Mouse (Mus musculus) c-Kit-positive CD71-negative TER-119-negative erythroid progenitor cells, embryonic 14.5 days (primary cell): Measurements from ENCODE around the gene Dlgap3.

ENCODE experiments used
- DNase-seq: peaks from one replicate; pipeline ENCODE4 v3.0.0-alpha.2; 2013; ENCODE audit warnings: low read depth

Gene Dlgap3

DNA sequence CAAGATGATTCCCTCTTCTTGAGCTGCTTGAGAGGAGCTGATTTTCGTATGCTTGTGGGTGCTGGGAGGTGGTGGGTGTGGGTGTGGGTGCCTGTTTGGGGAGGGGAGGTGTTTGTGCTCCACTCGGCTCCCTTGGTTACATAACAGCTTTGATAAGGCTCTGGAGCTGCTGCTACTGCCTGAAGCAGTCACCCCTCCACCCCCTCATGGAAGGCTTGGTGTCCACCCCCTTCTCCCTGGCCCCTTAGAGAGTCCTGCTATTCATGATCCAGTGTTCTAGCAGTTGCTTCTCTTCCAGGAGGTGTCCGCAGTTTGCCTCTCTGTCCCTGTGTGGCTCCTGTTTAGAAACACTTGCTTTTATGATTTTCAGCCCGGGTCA, 5.9 kb downstream of the Dlgap3 start:
- no peak for DNase-seq

DNA sequence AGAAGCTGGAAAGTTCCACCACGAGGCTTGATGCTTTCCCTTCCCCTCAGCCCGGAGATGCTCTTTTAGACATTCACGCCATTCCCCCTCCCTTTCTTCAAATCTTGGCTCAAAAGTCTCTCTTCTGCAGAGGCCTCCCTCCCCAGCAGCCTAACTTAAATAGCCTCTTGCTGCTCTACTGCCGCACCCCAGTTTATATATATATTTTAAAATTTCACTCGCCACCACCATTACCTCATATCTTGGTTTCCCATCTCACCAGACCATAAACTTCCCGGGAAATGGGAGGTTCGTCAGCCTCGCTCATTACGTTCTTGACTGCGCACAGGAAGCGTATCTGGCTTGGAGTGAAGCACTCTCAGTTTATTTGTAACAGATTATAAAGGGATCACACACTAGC, 9.0 kb downstream of the Dlgap3 start:
- DNase-seq = no peak

DNA sequence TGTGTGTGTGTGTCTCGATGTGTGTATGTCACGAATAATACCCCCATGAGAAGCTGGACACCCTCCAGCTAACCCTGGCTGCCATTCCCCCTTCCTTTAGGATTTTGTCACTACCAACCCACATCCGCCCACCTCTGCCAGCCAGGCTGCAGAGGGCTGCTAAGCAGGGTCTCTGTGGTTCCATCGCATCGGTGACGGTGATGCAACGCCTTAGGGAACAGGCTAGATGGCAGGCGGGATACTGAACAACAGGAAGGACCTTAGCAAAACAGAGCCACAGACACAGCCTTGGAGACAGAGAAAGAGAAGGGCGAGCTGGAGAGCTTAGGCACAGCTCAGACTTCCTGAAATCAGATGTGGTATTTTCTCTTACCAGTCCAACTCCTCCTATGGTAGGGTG, 9.7 kb downstream of the Dlgap3 start:
- DNase-seq = no peak

DNA sequence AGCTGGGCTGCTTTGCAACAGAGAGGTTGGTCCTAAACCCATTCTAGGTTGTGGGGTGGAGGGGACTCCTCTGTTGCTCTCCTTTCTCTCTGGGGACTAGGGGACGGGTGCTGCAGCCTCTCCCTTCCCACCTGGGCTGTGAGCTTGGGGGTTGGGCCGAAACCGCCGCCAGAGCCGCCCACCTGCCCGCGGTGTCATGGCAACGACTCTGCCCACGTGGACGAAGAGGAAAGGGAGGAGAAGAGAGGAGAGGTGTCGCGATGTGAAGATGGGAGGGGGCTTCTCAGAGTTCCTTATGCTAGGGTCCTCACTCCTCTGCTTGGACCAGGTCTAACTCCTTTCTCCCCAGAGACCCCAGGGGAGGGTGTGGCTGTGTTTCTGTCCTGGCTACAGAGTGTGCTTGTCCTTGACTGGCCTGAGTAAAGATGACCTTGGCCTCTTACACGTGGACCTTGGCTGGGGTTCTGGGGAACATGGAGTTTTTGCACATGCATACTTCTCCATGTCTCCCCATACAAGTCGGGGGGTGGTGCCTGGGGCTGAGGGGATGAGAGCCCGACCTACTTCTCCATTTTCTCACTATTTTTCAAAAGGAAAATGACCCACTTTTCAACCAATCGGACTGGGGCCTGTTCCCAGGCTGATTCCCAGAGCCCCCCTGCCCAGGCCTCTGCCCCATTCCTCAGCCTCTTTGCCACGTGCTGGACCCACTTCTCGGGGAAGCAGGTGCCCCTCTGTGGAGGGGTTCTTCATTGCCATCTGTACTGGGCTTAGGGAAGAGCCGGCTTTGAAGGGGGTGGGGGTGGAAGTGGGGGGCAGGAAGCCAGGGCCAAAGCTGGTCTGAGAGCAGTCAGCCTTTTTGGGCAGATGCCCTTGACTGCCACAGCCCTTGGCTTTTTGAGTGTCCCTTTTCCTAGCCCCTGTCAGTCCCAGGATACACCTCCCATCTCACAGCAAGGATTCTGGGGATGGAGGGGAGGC, 10.8 kb downstream of the Dlgap3 start:
- DNase-seq = no peak

DNA sequence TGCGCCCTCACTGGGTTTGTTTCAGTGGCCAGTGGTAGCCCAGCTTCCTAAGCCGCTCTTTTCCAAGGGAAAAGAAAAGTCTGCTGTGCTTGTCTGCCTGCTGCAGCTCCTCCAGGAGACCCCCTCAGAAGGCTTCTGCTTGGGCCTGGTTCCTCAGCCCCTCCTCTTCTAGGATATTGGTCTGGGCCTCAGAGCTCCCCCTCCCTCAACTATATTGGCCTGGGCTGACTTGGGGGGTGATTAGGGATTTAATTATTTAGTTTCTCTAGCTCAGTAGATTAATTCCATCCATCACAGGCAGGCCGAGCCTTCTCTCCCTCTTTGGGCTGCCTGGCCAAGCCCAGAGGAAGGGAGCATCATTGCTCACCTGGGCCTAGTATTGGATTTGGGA, 11.4 kb downstream of the Dlgap3 start:
- DNase-seq = no peak

DNA sequence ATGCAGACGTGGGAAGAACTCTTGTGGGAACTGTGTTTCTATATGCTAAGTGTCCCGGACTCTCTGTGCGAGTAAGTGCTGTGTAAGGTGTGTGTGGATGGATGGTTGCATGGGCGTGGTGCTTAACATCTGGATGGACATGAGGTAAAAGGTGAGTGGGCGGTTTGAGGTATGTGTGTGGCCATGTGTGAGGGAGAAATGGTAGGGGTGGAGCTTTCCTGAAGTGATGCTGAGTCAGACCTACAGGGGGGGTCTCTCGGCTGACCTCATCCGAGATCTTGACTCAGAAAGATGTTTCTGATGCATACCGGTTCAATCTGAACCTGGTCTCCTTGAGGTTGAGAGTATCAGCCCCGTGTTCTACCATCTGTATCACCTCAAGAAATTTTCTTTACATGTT, 12.0 kb downstream of the Dlgap3 start:
- no peak for DNase-seq

DNA sequence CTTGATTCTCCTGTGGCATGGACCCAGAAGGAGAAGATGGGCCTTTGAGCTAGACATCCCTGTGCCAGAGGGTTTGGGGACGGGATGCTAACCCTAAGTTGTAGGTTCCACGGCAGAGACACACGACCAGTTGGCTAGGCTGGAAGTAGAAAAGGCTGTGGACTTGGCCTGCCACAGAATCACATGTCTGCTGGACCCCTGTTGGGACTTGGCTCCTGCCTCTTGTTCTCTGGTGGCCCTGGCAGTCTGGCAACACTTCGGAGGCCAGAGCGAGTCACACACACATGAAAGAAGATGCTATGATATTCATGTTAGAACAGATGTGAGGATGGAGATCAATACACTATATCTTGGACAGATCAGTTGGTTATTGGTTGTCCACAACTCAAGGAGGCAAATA, 14.9 kb downstream of the Dlgap3 start:
- no peak for DNase-seq

DNA sequence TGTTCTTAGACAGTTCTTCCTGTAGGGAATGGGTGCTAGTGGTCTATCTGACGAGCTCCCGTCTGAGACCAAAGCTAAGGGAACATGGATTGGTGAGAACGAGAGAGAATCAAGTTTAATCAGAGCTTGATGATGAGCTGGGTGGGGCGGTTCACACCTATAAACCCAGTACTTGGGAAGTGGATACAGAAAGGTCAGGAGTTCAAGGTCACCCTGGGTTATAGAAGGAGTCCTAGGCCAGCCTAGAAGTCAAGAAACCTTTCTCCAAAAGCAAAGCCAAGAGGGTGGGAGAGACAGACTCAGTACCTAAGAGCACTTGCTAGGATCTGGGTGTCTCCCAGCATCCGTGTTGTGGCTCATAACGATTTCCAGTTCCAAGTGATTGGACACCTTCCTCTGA, 21.9 kb downstream of the Dlgap3 start:
- DNase-seq = no peak

DNA sequence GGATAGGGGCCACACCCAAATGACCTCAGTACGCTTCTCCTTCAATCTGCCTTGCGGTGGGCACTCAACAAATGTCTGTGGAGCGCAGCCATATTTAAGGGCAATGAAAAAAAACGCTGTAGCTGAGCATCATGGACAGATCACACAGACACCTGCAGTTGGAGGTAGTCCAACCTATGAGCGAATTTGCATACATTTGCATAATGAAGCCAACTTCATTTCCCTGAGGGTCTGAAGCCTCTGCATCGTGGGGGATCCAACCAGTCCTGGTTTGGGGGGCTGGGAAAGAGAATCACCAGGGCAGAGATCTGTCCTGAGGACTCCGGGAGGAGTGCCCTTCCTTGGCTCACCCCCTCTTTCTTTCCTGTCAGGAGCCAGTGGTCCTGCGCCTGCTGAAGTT, 23.7 kb downstream of the Dlgap3 start:
- DNase-seq = no peak

DNA sequence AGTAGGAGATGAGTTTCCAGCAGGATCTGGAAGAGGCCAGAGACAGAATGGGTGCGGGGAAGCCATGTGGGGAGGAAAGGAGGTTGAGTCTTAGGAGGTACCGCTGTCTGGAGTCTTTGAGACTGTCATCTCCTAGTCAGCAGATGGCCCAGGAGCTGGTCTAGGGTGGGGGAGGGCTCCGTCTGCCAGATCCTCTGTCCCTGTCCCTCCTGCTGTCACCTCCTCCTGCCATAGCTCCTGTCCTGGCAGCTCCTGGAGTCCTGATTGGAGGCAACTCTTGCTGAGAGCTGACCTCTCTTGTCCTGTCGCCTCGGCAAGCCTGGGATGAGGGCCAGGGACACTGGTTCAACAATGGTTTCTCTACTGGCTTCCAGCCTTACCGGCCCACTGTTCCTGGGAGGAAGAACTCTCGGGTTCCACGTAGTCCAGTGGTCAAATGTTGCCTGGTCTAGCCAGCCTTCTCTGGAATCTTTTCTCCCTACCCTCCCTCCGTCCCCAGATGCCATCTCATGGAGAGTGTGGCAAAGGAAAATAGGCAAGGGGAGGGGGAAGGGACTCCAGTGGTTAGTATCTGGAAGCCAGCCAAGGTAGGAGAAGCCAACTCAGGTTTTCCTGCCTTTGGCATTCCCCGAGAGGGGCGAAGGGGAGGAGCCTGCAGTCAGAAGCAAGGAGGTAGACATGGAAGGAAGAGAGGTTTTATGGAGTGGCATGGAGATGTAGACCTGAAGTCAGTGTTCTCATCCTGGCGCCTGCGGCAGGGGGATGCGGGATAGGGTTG, 24.6 kb downstream of the Dlgap3 start:
- DNase-seq = no peak

DNA sequence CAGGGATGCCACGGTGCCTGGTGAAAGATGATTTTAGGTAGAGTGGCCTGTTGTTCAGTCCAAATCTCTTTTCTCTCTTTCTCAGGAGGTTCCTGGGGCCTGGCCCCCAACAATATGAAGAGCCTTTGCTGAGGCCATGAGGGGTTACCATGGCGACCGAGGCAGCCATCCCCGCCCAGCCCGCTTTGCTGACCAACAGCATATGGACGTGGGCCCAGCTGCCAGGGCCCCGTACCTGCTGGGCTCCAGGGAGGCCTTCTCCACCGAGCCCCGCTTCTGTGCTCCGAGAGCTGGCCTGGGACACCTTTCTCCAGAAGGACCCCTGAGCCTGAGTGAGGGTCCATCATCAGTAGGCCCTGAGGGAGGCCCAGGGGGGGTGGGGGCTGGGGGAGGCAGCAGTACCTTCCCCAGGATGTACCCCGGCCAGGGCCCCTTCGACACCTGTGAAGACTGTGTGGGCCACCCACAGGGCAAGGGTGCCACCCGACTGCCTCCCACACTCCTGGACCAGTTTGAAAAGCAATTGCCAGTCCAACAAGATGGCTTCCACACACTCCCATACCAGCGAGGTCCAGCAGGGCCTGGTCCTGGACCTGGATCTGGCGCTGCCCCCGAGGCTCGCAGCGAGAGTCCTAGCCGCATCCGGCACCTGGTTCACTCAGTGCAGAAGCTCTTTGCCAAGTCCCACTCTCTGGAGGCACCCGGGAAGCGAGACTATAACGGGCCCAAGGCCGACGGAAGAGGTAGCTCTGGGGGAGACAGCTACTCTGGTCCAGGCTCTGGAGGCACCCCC, 25.7 kb downstream of the Dlgap3 start:
- no peak for DNase-seq

DNA sequence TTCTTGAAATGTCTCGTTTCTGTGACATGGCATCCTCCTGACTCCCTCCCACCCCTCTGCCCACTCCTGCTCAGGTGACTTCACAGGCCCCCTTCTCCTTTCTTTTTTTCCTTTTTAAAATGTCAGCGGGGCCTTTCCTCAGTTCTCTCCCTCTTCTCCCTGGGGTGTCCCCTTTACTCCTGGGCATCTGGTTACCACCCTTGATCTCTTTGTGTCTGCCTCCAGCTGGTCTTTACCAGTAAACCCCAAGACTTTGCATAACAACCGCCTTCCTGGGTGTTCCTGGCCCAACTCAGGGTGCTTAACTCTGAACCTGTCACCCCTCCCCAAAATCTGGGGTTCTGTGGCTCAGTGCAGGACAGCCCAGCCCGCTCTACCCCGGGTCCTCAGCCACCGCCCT, 29.6 kb downstream of the Dlgap3 start:
- DNase-seq = no peak

DNA sequence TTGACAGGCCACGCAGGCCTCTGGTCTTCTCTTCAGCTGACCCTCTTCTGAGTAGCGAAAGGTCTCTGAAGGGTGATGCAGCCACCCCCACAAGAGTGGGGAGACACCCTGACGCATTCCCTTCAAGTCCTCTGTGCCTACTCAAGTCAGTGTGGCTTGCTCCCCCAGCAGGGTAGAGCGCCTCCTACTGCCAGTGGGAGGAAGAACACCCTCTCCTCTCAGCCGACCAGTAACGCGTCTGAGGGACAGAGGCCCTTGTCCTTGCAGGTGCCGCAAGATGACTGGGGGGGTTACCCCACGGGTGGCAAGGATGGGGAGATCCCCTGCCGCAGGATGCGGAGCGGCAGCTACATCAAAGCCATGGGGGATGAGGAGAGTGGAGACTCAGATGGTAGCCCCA, 30.4 kb downstream of the Dlgap3 start:
- no peak for DNase-seq

DNA sequence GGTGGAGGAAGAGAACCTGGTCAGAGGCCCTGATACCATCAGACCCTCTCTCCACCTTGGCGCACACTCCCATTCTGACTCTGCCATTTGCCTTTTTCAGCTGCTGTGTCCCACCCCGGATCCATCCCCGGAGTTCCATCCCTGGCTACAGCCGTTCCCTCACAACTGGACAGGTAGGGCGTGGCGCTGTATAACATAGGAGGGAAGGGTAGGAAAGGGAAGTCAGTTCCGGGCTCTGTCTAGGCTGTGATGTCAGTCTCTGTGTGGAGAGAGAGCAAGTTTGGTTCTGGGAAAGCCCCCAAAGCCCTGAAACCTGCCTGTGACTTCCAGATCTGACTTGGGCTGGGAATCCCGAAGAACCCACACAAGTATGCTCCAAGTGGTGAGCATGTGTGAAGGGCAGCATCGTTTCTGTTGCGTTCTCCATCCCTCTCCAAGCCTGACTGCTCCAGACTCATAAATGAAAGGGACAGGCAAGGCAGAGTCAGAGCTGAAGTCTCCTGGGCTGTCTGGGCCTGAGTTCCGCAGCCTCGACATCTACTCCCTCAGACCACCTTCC, 31.2 kb downstream of the Dlgap3 start:
- no peak for DNase-seq

DNA sequence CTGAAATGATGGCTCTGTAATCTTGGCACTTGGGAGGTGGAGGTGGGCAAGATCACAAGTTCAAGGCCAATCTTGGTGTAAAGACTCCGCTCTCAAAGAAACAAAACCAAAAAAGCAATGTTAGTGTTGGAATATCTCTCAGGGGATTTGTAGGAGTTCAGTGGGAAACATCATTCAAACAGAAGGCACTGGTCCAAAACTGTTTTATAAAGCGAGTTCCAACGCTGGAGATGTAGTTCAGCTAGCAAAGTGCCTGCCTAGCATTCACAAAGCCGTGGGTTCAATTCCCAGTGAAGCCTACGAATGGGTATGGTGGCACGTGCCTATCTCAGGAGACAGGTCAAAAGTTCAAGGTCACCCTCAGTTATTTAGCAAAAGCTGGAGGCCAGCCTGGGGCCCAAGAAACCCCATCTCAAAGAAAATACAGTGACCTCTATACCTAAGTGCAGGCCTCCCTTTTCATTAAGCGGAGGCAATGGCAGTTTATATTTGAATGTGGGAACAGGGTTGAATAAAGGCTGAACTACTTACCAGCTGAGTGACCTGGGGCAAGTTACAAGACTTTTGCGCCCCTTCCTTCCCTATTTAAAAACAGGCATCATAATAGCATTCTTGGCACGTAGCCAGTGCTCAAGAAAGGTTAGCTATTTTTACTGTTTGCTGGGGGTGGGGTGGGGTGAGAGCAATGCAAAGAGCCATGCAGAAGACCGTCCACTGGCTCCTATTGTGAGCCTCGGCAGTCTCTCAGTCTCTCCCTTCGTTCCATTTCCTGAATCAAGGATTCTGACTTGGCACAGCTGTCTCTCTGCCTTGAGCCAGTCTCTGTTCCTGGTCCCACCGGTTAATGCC, 32.0 kb downstream of the Dlgap3 start:
- no peak for DNase-seq

DNA sequence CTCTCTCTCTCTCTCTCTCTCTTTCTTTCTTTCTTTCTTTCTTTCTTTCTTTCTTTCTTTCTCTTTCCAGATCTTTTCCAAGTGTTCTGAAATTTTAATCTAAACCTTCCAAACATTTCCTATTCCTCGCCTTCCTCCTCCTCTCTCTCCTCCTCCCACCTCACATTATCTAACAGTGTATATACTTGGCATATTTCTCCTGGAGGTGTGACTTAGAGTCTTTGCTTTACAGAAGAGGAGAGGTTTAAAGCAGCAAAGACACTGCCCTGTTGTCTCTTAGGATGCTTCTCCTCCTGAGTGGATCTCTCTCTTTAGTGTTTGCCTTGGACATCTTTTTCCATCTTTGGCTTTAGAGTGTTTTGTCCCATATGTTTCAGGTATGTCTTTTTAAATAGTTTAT, 34.1 kb downstream of the Dlgap3 start:
- no peak for DNase-seq

DNA sequence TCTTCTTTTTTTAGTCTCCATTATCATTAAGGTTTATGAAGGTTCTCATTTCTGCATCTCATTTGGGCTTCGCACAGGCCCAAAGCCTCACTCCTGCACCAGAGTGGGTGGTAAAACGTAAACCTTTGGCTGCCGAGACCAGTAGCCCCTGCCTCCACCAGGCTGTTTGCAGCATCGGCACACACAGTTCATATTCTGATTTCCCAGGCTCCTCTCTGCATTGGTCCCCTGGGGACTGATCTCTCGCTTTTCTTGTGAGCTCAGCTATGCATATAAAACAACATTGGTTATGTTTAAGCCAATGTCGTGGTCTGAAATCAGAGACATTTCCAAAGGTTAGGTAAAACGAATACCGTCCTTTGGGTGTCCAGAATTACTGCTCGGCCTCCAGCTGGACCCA, 42.3 kb downstream of the Dlgap3 start:
- no peak for DNase-seq

DNA sequence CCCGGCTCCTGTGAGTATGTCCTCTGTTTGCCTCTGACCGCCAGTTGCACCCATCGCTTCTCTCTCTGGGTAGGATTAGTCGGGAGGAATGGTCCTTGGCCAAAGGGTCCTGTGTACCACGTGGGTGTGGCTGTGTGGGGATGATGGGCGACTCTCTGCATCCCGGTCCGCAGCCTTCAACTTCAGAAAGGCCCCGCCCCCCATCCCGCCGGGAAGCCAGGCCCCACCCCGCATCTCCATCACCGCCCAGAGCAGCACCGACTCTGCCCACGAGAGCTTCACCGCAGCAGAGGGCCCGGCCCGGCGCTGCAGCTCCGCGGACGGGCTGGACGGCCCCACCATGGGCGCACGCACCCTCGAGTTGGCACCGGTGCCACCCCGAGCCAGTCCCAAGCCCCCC, 45.5 kb downstream of the Dlgap3 start:
- no peak for DNase-seq

DNA sequence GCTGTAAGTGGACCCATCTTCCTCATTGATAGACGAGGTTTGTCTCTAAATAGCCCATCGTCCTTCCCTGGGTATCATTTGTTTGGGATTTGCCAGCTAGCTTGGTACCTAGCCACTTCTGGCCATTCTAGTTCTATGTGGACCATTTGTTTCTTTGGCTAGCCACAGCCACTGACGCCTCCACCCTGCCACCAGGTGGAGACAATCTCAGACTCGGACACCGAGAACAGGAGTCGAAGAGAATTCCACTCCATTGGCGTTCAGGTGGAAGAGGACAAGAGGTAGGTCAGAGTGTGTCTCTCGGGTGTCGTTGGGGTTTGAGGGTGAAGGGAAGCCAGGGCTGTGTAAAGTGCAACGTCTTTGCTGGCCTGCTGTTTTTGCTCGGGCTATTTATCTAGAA, 46.1 kb downstream of the Dlgap3 start:
- no peak for DNase-seq

DNA sequence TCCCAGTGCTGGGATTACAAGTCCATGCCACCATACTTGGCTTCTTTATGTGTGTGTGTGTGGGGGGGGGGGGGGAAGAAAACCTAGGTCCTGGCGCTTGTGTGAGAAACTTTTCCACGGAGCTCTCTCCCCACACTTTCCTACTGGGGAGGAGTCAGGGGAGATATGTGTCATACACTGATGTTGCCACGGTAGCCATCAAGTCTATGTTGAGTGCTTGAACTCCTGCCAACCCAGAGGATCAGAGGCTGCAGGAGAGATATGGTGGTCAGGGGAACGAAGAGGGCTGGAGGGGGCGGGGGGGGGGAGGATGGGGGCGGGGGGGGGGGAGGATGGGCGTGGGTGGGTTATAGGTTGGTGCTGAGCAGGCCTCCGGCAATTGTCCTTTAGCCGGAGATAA, 46.8 kb downstream of the Dlgap3 start:
- DNase-seq = no peak

DNA sequence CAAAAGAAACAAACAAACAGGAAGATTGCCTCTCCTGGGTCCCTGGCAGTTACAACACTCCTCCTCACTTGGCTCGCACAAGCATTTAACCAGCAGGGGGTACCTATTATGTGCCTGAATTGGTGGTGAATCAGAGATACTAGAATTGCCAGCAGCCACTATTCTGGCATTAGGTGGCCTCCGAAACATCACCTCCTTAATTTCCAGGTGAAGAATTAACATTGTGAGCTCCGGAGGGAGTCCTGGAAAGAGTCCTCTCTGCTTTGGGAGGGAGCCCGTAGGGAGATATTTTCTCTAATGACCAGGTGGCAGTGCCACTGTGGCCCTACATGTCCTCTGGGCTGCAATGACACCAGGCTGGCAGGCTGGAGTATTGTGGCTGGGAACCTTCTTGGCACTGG, 47.2 kb downstream of the Dlgap3 start:
- DNase-seq = no peak
